Mouse (Mus musculus) embryonic fibroblast, embryonic 13.5 days (primary cell): ENCODE data around the gene Klf7.

Source experiments
- CTCF ChIP-seq: IDR thresholded peaks from 2 replicates; pipeline ENCODE4 v1.5.1; 2011; ENCODE audit warnings: mild to moderate bottlenecking, control low read depth, low read length, moderate library complexity, borderline replicate concordance; ENCODE audit not compliant: insufficient read depth
- POLR2A ChIP-seq: IDR thresholded peaks from 2 replicates; pipeline ENCODE4 v1.6.1; 2011; ENCODE audit warnings: low read depth, mild to moderate bottlenecking, control low read depth, low read length, moderate library complexity

DNA sequence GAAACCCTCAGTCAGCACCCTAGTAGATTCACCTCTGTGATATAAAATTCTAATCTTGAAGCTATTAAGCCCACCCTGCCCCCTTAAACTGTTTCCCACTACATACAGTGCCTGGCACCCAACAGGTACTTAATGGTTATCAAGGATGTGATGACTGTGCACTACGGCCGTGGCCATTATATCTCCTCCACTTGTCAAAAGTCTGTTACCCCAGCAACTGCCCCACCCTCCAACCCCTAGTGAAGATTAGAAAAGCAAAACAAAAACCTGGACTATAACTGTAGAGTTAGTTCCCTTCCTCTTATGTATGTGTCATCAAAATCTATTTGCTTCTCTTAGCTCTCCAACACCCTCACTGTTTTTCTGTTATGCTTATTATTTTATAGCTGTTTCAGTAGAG is 40.9 kb downstream of the Klf7 start:
- TF ChIP-seq CTCF (no peak), POLR2A (no peak)
